Mouse (Mus musculus): ENCODE data around the gene Fezf1.
A peak's percentile ranks its signal among the peaks of the same experiment; 100 is the strongest.

The Fezf1 gene

DNA sequence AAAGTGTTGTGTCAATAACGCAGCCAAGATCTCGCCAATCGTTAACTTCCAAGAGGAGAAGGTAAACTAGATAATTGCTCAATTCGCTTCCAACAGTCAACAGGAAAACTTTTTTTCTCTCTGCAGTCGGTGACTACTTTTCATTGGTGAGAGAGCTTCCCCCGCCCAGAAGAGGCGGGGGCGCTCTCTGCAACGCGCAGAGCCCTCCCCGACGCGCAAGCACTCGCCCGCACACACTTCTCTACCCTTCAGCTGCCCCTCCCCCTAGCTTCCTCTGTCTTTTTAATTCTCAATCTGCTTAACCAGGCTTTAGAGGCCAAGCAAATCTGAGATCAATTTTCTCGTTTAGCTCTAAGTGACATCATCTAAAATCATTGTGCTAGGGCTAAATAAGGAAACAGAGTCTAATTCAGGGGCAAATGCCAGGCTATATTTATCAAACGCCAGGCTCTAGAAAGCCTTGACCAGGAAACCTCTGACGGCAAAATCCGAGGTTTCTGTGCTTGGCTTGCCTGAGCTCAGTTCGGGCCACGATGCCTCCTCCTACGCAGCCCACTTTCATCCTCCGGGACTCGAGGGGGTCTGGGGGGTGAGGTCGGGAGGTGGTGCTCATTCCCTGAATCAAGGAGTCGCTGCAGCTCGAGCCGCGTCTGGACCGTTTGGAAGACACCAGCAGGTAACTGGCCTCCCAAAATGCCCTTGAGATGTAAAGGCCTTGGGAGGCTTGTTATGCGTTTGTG lies at the start of gene Fezf1:
Gene Fezf1 (minus strand): TSS at position 50 of the 740 bp plus-strand sequence.
- H3K9me3 ChIP-seq (ENCODE audit: low read length) = no peaks in the 10 kb centered on the region
- TF ChIP-seq NANOG (IDR thresholded peaks at IDR 0.05; ENCODE audit: borderline replicate concordance, low read length) (no peak), POU5F1 (IDR thresholded peaks at IDR 0.05; ENCODE audit: borderline replicate concordance, low read length) (no peak), CTCF (conservative IDR thresholded peaks at IDR 0.05; ENCODE audit: low read length) (no peak)
- no peaks in the 10 kb centered on the region for H3K36me3 ChIP-seq (ENCODE audit: insufficient read depth, low read length)
- peaks cover 89% of the 10 kb centered on the region for H3K27me3 ChIP-seq (ENCODE audit: insufficient read depth, low read length)
- H3K4me1 ChIP-seq (replicated peaks; ENCODE audit: low read depth, low read length) = peaks cover 51% of the 10 kb centered on the region
- H3K4me3 ChIP-seq (replicated peaks; ENCODE audit: low read length) = peak within 1 kb of the TSS; percentile 72

DNA sequence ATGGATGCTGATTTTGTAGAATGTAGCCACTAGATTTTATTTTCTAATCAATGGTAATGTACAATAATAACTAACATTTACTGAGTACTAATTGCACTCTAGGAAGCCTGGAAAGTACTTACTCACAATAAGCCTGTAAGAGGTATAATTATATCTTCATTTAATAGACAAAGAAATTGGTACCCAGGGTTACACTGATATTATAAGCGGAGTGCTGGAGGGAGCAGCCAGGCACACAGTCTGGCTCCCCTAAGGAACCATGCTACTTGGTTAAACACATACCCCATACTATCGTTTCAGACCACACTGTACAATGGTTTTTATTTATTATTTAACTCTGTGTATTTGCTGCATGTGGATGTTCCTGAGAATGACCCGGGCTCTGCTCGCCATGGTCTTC lies 46.5 kb upstream of the Fezf1 start:
- Histone ChIP-seq H3K9me3 (ENCODE audit: low read length) (no peaks in the 10 kb centered on the region), H3K4me1 (replicated peaks; ENCODE audit: low read depth, low read length) (no peaks in the 10 kb centered on the region), H3K36me3 (ENCODE audit: insufficient read depth, low read length) (no peaks in the 10 kb centered on the region), H3K4me3 (replicated peaks; ENCODE audit: low read length) (no peak overlapping the region), H3K27me3 (ENCODE audit: insufficient read depth, low read length) (no peaks in the 10 kb centered on the region)
- TF ChIP-seq POU5F1 (IDR thresholded peaks at IDR 0.05; ENCODE audit: borderline replicate concordance, low read length) = no peak
- TF ChIP-seq NANOG (IDR thresholded peaks at IDR 0.05; ENCODE audit: borderline replicate concordance, low read length) = no peak
- TF ChIP-seq CTCF (conservative IDR thresholded peaks at IDR 0.05; ENCODE audit: low read length) = no peak

DNA sequence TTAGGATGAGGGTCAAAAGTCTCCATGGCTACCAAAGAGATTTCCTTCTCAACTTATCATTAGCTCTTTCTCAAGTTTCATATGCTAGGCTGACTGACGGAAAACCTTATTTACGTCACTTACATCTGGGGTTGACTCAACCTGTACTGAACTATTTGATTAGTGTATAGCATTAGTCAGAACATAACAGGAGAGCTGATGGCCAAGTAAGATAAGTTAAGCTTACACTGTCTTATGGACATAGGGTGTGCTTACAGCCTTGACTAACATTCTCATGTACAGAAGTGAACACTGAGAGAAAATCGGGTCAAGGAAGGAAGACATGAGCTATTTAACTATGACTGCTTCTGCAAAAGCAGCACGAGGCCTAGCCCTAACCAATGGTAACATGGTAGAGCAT lies 40.6 kb upstream of the Fezf1 start:
- H3K4me3 ChIP-seq (replicated peaks; ENCODE audit: low read length) = no peak overlapping the region
- H3K27me3 ChIP-seq (ENCODE audit: insufficient read depth, low read length) = no peaks in the 10 kb centered on the region
- no peaks in the 10 kb centered on the region for H3K36me3 ChIP-seq (ENCODE audit: insufficient read depth, low read length)
- no peaks in the 10 kb centered on the region for H3K9me3 ChIP-seq (ENCODE audit: low read length)
- no peaks in the 10 kb centered on the region for H3K4me1 ChIP-seq (replicated peaks; ENCODE audit: low read depth, low read length)
- no peak for TF ChIP-seq POU5F1 (IDR thresholded peaks at IDR 0.05; ENCODE audit: borderline replicate concordance, low read length)
- no peak for TF ChIP-seq CTCF (conservative IDR thresholded peaks at IDR 0.05; ENCODE audit: low read length)
- no peak for TF ChIP-seq NANOG (IDR thresholded peaks at IDR 0.05; ENCODE audit: borderline replicate concordance, low read length)

DNA sequence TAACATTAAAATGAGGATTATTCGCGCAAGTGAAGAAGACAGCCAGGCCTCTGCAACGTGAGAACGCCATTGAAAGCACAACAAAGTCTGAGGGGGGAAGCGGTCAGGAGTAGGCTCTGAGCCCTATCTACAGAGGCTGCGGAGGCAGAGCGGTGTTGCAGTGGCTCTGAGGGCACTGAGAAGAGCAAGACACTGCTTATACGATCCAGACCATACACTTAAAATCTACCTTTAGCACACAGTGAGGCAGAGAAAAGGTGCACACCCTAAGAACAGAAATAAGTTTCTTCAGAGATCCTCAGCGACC lies 33.3 kb upstream of the Fezf1 start:
- TF ChIP-seq NANOG (IDR thresholded peaks at IDR 0.05; ENCODE audit: borderline replicate concordance, low read length) = no peak
- H3K4me1 ChIP-seq (replicated peaks; ENCODE audit: low read depth, low read length) = peaks cover 13% of the 10 kb centered on the region; the same call in 1 of the 2 replicates
- no peaks in the 10 kb centered on the region for H3K36me3 ChIP-seq (ENCODE audit: insufficient read depth, low read length)
- no peaks in the 10 kb centered on the region for H3K27me3 ChIP-seq (ENCODE audit: insufficient read depth, low read length)
- H3K9me3 ChIP-seq (ENCODE audit: low read length) = no peaks in the 10 kb centered on the region
- no peak overlapping the region for H3K4me3 ChIP-seq (replicated peaks; ENCODE audit: low read length)

DNA sequence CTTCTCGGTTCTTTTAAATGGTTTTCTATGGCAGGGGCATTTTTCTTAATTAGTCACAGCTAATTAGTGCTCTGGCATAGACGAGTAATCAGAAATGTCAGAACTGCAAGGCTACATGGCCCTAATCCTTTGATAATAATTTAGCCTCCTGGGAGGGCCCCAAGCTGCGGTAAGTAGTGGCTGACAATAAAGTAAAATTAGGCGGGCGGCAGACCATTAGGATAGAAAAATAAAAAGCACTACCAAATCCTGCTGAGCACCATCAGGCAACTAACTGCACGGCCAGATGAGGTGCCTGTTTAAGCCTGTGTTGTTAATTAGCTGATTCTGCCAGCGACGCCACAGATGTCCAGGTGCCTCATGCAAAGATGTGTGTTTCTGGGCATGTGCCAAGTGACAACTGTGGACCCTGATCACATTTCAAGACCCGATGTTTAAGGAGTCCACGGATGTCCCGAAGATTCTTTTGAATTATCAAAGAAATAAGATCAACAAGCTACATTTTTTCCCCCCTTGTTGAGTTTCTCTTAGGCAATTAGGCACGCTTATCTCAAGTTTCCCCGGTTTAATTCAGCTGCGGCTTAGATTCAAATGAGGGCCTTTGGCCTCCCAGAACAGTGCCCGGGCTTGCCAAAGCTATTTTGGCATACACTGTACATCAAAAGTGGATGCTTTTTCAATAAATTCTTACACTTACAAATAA lies 32.8 kb upstream of the Fezf1 start:
- Histone ChIP-seq H3K9me3 (ENCODE audit: low read length) (no peaks in the 10 kb centered on the region), H3K36me3 (ENCODE audit: insufficient read depth, low read length) (no peaks in the 10 kb centered on the region), H3K4me1 (replicated peaks; ENCODE audit: low read depth, low read length) (peaks cover 13% of the 10 kb centered on the region; the same call in 1 of the 2 replicates), H3K27me3 (ENCODE audit: insufficient read depth, low read length) (no peaks in the 10 kb centered on the region), H3K4me3 (replicated peaks; ENCODE audit: low read length) (no peak overlapping the region)
- TF ChIP-seq CTCF (conservative IDR thresholded peaks at IDR 0.05; ENCODE audit: low read length) = no peak
- TF ChIP-seq POU5F1 (IDR thresholded peaks at IDR 0.05; ENCODE audit: borderline replicate concordance, low read length) = no peak
- no peak for TF ChIP-seq NANOG (IDR thresholded peaks at IDR 0.05; ENCODE audit: borderline replicate concordance, low read length)

DNA sequence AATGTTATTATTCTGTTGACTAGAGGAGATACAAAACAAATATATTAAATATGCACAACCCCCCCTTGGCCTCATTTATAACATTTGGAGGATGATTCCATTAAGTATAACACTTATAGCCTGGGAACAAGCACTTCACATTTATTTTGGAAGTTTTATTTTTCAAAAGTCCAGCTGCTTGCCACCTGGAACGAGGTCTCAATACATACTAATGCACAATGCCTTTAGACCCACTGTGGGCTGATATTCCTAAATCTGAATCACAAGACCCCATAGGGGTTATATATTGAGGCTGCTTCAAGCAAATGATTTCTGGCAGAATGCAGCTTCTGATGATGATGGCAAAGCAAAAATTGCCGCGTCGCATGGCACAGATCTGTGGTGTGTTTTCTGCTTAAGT lies 25.3 kb upstream of the Fezf1 start:
- H3K27me3 ChIP-seq (ENCODE audit: insufficient read depth, low read length) = peaks cover 14% of the 10 kb centered on the region; the same call in 1 of the 2 replicates
- H3K4me3 ChIP-seq (replicated peaks; ENCODE audit: low read length) = no peak overlapping the region
- H3K4me1 ChIP-seq (replicated peaks; ENCODE audit: low read depth, low read length) = peaks cover 13% of the 10 kb centered on the region
- H3K9me3 ChIP-seq (ENCODE audit: low read length) = no peaks in the 10 kb centered on the region
- no peaks in the 10 kb centered on the region for H3K36me3 ChIP-seq (ENCODE audit: insufficient read depth, low read length)
- TF ChIP-seq CTCF (conservative IDR thresholded peaks at IDR 0.05; ENCODE audit: low read length) (no peak), POU5F1 (IDR thresholded peaks at IDR 0.05; ENCODE audit: borderline replicate concordance, low read length) (no peak), NANOG (IDR thresholded peaks at IDR 0.05; ENCODE audit: borderline replicate concordance, low read length) (no peak)

DNA sequence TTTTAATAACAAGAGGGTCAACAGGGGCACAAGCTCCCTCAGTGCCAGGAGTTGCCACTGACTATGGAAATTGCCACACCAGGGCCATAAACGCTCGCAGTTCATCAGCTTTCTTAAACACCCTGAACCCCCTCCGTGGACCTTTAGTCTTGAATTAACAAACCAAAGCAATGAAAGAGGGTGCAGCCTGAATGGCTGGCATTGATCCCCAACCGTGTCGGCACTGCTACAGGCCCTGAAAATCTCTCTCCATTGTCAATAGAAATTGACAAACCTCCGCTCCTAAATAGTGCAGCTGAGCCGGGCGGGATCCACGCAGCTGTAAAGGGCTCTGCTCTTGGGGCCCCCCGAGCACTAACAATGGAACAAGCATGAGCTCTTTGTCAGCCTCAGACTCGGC lies 24.8 kb upstream of the Fezf1 start:
- Histone ChIP-seq H3K4me1 (replicated peaks; ENCODE audit: low read depth, low read length) (peaks cover 13% of the 10 kb centered on the region), H3K36me3 (ENCODE audit: insufficient read depth, low read length) (no peaks in the 10 kb centered on the region), H3K4me3 (replicated peaks; ENCODE audit: low read length) (no peak overlapping the region), H3K9me3 (ENCODE audit: low read length) (no peaks in the 10 kb centered on the region), H3K27me3 (ENCODE audit: insufficient read depth, low read length) (peaks cover 14% of the 10 kb centered on the region; the same call in 1 of the 2 replicates)
- TF ChIP-seq CTCF (conservative IDR thresholded peaks at IDR 0.05; ENCODE audit: low read length) (no peak), POU5F1 (IDR thresholded peaks at IDR 0.05; ENCODE audit: borderline replicate concordance, low read length) (no peak), NANOG (IDR thresholded peaks at IDR 0.05; ENCODE audit: borderline replicate concordance, low read length) (peak; percentile 32; the same call in 1 of the 2 replicates)

DNA sequence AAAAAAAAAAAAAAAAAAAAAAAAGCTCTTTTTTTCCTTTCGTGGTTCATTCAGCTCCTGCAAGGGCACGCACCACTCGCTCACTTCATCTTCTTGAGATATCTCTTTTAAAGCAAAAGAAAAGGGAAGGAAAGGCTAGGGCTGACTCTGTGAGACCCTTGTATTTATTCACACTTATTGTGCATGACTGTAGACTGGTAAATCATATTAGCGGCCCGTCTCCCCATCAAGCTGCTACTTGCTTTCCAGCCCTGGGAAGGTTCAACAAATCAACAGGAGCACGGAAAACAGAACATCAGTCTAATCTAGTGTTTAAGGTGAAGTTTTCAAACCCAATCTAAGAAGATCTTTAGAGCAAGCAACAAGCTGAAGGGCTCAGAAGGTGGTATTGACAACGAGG lies 24.4 kb upstream of the Fezf1 start:
- Histone ChIP-seq H3K4me3 (replicated peaks; ENCODE audit: low read length) (no peak overlapping the region), H3K4me1 (replicated peaks; ENCODE audit: low read depth, low read length) (peaks cover 13% of the 10 kb centered on the region), H3K27me3 (ENCODE audit: insufficient read depth, low read length) (peaks cover 14% of the 10 kb centered on the region; the same call in 1 of the 2 replicates), H3K36me3 (ENCODE audit: insufficient read depth, low read length) (no peaks in the 10 kb centered on the region), H3K9me3 (ENCODE audit: low read length) (no peaks in the 10 kb centered on the region)
- no peak for TF ChIP-seq CTCF (conservative IDR thresholded peaks at IDR 0.05; ENCODE audit: low read length)
- no peak for TF ChIP-seq POU5F1 (IDR thresholded peaks at IDR 0.05; ENCODE audit: borderline replicate concordance, low read length)
- no peak for TF ChIP-seq NANOG (IDR thresholded peaks at IDR 0.05; ENCODE audit: borderline replicate concordance, low read length)
